Mouse (Mus musculus): ENCODE data around the gene Sptbn4.

DNA sequence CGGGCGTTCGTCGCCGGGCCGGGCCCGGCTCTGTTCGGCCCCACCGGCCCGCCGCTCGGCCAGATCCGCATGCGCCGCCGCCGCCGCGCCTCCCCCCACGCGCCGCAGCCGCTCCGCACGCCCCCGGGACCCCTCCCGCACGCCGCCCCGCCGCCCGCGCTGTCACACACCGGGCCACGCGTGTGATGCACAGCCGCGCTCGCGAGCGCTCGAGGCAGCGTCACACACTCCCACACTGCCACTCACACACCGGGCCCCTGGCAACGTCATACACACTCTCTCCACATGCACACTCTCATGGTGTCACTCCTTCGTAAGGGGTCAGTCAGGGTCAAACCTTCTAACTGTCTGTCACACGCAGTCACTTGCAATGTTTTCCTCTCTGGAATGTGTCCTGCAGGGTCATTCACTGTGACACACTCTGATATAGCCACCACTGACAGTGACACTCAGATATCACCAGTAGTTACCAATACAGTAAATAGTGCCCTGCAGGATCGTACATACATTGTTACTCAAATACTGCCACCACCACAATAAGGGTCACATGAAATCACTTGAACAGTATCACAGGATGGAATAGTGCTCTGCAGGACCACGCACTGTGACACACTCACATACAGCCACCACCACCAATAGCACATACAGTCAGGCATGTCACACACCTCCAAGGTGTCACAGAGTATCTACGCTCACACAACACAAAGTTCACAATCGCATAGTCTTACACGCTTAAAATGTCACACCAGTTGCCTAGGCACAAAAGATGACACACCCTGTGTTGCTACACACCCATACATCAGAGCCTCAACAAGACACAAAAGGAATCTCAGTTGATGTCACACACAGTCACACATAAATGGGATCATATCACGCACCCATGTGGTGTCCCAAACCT is 716 bp downstream of the Sptbn4 start:
- TF ChIP-seq CTCF (IDR thresholded peaks at IDR 0.05; ENCODE audit: borderline replicate concordance, insufficient read depth, low read depth, low read length) (no peak), POLR2A (IDR thresholded peaks at IDR 0.05; ENCODE audit: borderline replicate concordance, insufficient read depth, low read length) (0 out of 2 replicates have a peak, but pooled peaks have one; percentile 9)
